Mouse (Mus musculus) lung, postnatal 25 days (tissue): Measurements from ENCODE around the gene Mrps24.

Experiments
- DNase-seq: peaks from one replicate; pipeline ENCODE4 v3.0.0; 2022; ENCODE audit warnings: low spot score

Mrps24 gene

GRCm38 (mm10) chr11:5705972-5706371 is 9.5 kb downstream of the Mrps24 start:
- no peak for DNase-seq

DNA sequence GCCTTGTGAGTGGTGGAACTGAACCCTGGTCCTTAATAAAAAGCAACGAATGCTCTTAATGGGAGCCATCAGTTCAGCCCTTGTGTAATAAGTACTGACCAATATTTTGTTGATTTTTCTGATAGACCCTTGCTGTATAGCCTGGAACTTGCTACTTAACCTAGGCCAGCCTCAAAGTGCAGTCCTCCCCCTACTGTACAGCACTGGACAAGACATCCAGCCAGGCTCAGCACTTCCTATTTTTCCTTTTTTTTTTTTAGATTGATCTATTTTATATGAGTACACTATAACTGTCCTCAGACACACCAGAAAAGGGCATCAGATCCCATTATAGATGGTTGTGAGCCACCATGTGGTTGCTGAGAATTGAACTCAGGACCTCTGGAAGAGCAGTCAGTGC is 12.1 kb downstream of the Mrps24 start:
- DNase-seq, result no peak

DNA sequence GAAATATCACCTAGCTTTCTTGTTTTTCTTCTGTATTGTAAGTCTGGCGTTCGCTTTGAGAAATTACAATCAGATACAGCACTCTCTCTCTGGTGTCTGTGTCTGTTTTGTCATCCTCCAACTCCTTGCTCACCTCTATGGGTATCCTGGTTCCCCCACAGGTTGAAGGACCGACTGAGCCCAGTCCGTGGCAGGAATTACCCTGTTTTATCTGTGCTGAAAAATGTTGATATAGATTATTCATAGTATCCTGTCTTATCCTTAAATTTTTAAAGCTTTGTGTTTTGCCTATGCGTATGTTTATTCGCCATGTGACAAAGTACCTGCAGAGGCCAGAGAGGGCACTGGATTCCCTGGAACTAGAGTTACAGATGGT is 12.5 kb downstream of the Mrps24 start:
- no peak for DNase-seq

DNA sequence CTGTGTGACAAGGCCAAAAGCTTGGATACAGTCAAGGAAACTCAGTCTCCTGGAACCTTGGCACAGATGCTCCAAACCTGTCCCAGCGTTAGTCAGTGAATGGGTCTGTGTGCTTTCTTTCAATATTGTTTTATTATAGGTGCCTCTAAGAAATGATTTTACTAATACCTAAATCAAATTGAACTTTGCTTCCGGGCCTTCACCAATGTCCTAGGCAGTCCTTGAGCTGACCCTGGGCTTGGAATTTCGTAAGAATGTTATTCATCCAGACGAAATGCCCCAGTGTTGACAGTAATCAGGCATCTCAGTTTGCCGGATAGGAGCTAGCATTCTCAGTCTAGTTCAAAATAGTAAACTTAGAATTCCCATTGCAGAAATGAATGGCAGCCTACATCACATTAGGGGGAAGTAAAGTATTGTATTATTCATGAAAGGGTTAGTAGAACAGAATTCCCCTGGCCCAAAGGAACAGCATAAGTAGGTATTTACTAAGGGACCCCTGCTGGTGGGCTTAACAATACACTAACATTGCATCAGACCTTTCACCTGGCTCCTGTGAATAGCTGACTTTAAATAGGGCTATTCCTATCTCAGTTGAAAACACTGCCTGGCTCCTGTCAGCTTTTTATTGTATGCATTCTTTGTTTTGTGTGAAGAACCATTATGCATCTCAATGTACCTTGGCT is 13.1 kb downstream of the Mrps24 start:
- DNase-seq, result no peak

DNA sequence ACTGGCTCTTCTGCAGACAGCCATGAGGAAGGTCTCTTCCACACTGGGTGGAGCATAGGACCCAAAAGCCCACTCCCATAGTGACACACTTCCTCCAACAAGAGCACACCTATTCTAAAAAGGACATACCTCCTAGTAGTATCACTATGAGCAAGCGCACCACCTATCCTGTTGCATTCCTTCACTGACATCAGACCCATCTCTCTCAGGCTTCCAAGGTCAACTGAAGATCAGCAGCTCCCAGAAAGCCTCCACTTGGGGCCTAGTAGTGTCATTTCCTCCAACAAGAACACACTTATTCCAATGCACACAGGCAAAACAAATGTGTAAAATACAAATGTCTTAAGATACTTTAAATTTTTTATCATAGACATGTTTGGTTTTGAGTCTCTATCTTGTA is 13.7 kb downstream of the Mrps24 start:
- no peak for DNase-seq

- no peak for DNase-seq
Observed at GRCm38 (mm10) chr11:5701300-5701699, 14.2 kb downstream of the Mrps24 start.

- DNase-seq, result no peak
Observed at GRCm38 (mm10) chr11:5700808-5701207, 14.7 kb downstream of the Mrps24 start.

DNA sequence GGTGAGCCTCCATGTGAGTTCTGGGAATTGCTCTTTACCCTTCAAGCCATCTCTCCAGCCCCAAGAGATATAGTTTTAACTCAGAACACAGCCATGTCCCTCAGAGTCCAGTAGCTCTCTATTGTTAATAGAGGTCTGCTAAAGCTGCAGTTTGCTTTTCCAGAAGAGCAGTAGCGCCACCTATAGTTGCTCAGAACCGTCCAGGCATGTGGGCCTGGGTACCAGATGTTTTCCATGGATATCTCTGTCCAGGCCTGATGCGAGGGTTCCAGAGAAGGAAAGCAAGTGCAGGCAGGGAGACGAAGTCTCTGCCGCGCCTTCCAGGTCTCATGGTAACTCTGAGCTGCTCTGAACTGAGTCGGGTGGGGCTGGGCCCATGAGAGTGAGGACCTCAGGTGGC is 23.7 kb downstream of the Mrps24 start:
- DNase-seq, result peak; percentile 41

DNA sequence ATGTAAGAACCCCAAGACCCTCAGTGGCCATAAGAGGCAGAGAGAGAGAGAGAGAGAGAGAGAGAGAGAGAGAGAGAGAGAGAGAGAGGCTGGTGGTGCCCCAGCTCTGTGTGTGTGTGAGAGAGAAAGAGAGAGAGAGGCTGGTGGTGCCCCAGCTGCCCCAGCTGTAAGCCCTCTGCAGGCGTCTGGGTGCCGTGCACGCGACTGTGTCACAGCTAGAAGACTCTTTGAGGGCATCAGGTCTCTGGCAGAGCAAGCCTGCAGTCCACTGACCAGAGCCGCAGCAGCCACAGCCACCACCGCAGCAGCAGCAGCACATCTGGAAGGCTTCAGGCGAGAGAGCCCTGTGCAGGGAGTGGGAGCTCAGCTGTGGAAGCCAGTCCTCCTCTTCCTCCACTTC is 31.2 kb downstream of the Mrps24 start:
- DNase-seq, result no peak

DNA sequence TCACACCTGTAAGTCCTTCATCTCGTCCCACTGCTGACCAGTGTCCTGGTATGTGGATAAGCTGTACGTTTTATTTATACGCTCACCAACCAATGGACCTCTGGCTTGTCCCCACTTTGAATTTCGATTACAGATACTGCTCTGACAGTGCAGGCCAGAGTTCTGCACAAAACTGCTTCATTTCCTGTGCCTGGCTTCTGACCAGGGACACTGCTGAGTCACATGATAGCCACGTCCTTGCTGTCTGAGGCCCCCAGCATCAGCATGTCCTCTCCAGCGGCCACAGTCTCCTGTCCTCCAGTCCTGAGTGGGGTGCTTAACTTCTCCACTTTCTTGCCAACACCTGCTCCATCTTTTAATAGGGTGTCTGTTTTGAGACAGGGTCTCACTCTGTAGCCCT is 32.9 kb downstream of the Mrps24 start:
- no peak for DNase-seq
